Mouse (Mus musculus): ENCODE results near the gene Catsperz. TPM values are rescaled to one million over a fixed set of nuclear protein-coding genes. Genes with fewer than 3 reads are reported as not detected.

Gene Catsperz
- polyA plus RNA-seq, 1 experiment from 2014 or later = 1.9 TPM

DNA sequence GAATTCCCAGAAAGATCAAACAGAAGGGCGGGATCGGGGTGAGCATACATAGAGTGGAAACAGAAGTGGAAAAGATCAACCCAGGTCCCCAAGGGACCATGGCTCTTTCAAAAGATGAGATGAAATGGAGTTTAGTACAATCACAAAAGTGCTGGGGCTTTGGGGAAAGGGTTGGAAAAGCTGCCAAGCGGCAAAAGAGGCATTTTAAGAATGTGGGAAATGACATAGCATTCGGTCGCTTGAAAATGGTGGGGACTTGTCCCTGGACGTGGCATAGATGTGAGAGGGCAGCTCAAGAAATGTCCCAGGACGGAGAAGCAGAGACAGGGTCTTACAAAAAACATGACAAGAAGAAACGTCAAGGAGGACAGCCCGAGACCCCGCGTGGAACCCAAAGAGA, 16.2 kb downstream of the Catsperz start:
- H3K4me1 ChIP-seq (ENCODE audit: control insufficient read depth, insufficient read depth, low read length) = peaks cover 16% of the 10 kb centered on the region
- H3K4me2 ChIP-seq = peak overlapping the region; percentile 93
- peaks cover 34% of the 10 kb centered on the region for H3K36me3 ChIP-seq (ENCODE audit: control insufficient read depth, insufficient read depth, low read length)
- peak overlapping the region; percentile 84 for H3K9ac ChIP-seq (ENCODE audit: low read depth, low read length)
- no peak for ATAC-seq (replicated peaks; ENCODE audit: insufficient number of reproducible peaks, low FRiP score, low TSS enrichment)
- H3K27ac ChIP-seq (ENCODE audit: low read depth, low read length) = peak overlapping the region; percentile 99
- 7% methylated on average over 11 of the region's 11 CpGs for WGBS (ENCODE audit: insufficient replicate concordance)
- H3K27me3 ChIP-seq (ENCODE audit: control insufficient read depth, insufficient read depth, low read length) = no peaks in the 10 kb centered on the region
- peak overlapping the region; percentile 72 for H3K4me3 ChIP-seq (ENCODE audit: low read depth, low read length)
- no peaks in the 10 kb centered on the region for H3K9me3 ChIP-seq (replicated peaks; ENCODE audit: control insufficient read depth, low read length)

DNA sequence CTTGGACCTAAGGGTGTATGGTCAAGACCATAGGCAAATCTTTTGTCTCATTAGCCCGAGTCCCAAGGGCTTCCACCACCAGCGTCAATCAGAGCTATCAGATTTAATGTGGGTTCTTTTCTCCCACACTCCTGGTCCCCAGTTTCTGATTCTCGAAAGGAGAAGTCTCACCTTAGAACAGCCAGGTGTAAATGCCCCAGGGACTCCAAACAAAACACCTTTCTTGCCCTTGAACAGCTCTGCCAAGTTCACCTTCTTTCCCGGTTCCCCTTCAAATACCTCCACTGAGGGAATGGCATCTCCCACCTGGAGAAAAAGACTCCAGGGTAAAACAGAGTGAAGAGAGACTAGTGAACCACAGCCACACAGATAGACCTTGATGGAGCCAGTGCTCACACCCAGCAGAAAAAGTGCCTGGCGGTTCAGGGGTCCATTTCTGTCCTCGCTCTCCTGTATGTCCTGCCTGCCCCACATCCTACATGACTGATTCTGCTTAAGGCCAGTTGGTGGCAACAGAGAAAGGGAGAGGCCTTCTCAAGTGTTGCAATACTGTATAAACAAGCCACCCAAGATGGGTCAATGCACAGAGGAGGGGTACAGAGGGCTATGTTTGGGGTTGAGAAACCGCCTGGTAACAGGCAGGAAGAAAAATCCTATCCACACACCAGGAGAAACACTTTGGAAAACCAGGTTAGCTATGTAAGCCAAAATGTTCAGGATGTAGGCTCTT, 17.2 kb downstream of the Catsperz start:
- peak overlapping the region; percentile 93 for H3K4me2 ChIP-seq
- no peaks in the 10 kb centered on the region for H3K9me3 ChIP-seq (replicated peaks; ENCODE audit: control insufficient read depth, low read length)
- peaks cover 16% of the 10 kb centered on the region for H3K4me1 ChIP-seq (ENCODE audit: control insufficient read depth, insufficient read depth, low read length)
- H3K9ac ChIP-seq (ENCODE audit: low read depth, low read length) = no peak overlapping the region
- peaks cover 28% of the 10 kb centered on the region for H3K36me3 ChIP-seq (ENCODE audit: control insufficient read depth, insufficient read depth, low read length)
- peak overlapping the region; percentile 2; the same call in 1 of the 2 replicates for H3K27ac ChIP-seq (ENCODE audit: low read depth, low read length)
- 84% methylated on average over 7 of the region's 7 CpGs for WGBS (ENCODE audit: insufficient replicate concordance)
- ATAC-seq (replicated peaks; ENCODE audit: insufficient number of reproducible peaks, low FRiP score, low TSS enrichment) = no peak
- H3K4me3 ChIP-seq (ENCODE audit: low read depth, low read length) = peak overlapping the region; percentile 72; the same call in 1 of the 2 replicates
- H3K27me3 ChIP-seq (ENCODE audit: control insufficient read depth, insufficient read depth, low read length) = no peaks in the 10 kb centered on the region

- 91% methylated on average over 8 of the region's 8 CpGs for WGBS (ENCODE audit: insufficient replicate concordance)
- Histone ChIP-seq H3K27ac (ENCODE audit: low read depth, low read length) (no peak overlapping the region), H3K36me3 (ENCODE audit: control insufficient read depth, insufficient read depth, low read length) (peaks cover 19% of the 10 kb centered on the region), H3K9me3 (replicated peaks; ENCODE audit: control insufficient read depth, low read length) (no peaks in the 10 kb centered on the region), H3K4me2 (no peak overlapping the region), H3K27me3 (ENCODE audit: control insufficient read depth, insufficient read depth, low read length) (no peaks in the 10 kb centered on the region), H3K9ac (ENCODE audit: low read depth, low read length) (no peak overlapping the region), H3K4me3 (ENCODE audit: low read depth, low read length) (no peak overlapping the region), H3K4me1 (ENCODE audit: control insufficient read depth, insufficient read depth, low read length) (peaks cover 16% of the 10 kb centered on the region)
- ATAC-seq (replicated peaks; ENCODE audit: insufficient number of reproducible peaks, low FRiP score, low TSS enrichment) = no peak
Measured at GRCm38 (mm10) chr19:6907094-6907493, 18.1 kb downstream of the Catsperz start.

DNA sequence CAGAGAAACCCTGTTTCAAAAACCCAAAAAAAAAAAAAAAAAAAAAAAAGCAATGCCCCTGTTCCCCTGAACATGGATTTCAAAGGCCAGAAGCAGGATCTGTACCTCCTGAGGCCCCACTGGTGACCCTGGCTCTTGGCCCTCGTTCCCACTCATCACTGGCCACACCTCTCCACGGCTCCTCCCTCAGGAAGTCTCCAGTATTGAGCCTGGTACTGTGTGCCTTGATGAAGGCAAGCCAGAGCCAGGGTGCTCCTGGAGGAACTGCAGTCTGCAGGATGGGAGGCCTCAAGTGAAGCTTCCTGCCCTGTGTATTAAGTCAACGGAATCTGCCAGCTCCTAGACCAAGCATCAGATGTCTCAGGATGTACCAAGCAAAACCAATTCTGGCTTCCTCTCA, 19.0 kb downstream of the Catsperz start:
- H3K4me2 ChIP-seq = no peak overlapping the region
- WGBS (ENCODE audit: insufficient replicate concordance) = 81% methylated on average over 3 of the region's 3 CpGs

GRCm38 (mm10) chr19:6905498-6906159, 19.6 kb downstream of the Catsperz start:
- 88% methylated on average over 11 of the region's 11 CpGs for WGBS (ENCODE audit: insufficient replicate concordance)
- Histone ChIP-seq H3K27ac (ENCODE audit: low read depth, low read length) (no peak overlapping the region), H3K9me3 (replicated peaks; ENCODE audit: control insufficient read depth, low read length) (no peaks in the 10 kb centered on the region), H3K36me3 (ENCODE audit: control insufficient read depth, insufficient read depth, low read length) (peaks cover 10% of the 10 kb centered on the region), H3K27me3 (ENCODE audit: control insufficient read depth, insufficient read depth, low read length) (no peaks in the 10 kb centered on the region), H3K4me2 (no peak overlapping the region), H3K4me3 (ENCODE audit: low read depth, low read length) (no peak overlapping the region), H3K4me1 (ENCODE audit: control insufficient read depth, insufficient read depth, low read length) (peaks cover 9% of the 10 kb centered on the region), H3K9ac (ENCODE audit: low read depth, low read length) (no peak overlapping the region)
- no peak for ATAC-seq (replicated peaks; ENCODE audit: insufficient number of reproducible peaks, low FRiP score, low TSS enrichment)

More for the DNA sequence above, 19.0 kb downstream of the Catsperz start:
- Histone ChIP-seq H3K27me3 (ENCODE audit: control insufficient read depth, insufficient read depth, low read length) (no peaks in the 10 kb centered on the region), H3K36me3 (ENCODE audit: control insufficient read depth, insufficient read depth, low read length) (peaks cover 13% of the 10 kb centered on the region), H3K4me3 (ENCODE audit: low read depth, low read length) (no peak overlapping the region), H3K4me1 (ENCODE audit: control insufficient read depth, insufficient read depth, low read length) (peaks cover 12% of the 10 kb centered on the region), H3K9ac (ENCODE audit: low read depth, low read length) (no peak overlapping the region), H3K9me3 (replicated peaks; ENCODE audit: control insufficient read depth, low read length) (no peaks in the 10 kb centered on the region), H3K27ac (ENCODE audit: low read depth, low read length) (no peak overlapping the region)
- no peak for ATAC-seq (replicated peaks; ENCODE audit: insufficient number of reproducible peaks, low FRiP score, low TSS enrichment)

DNA sequence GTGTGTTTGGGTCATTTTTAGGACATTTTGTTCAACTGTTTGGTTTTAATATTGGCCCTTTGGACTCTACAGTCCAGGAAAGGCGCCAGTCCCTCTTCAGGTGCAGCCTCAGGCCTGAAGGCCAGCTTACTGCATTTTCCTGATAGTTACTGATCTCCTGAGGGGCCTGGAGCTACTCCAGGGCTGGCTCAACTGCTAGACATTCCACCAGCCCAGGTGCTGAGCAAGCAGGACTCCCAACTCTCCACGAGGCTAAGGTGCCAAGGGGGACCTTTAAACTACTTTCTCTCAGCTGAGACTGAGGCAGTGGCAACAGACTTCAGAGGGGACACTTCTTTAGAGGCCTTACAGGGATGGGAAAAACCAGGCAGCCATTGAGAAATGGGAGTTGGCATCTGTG, 20.3 kb downstream of the Catsperz start:
- no peak for ATAC-seq (replicated peaks; ENCODE audit: insufficient number of reproducible peaks, low FRiP score, low TSS enrichment)
- Histone ChIP-seq H3K4me3 (ENCODE audit: low read depth, low read length) (no peak overlapping the region), H3K36me3 (ENCODE audit: control insufficient read depth, insufficient read depth, low read length) (peaks cover 10% of the 10 kb centered on the region), H3K27me3 (ENCODE audit: control insufficient read depth, insufficient read depth, low read length) (no peaks in the 10 kb centered on the region), H3K4me1 (ENCODE audit: control insufficient read depth, insufficient read depth, low read length) (peaks cover 9% of the 10 kb centered on the region), H3K27ac (ENCODE audit: low read depth, low read length) (no peak overlapping the region), H3K4me2 (no peak overlapping the region), H3K9me3 (replicated peaks; ENCODE audit: control insufficient read depth, low read length) (no peaks in the 10 kb centered on the region; the same call in 1 of the 2 replicates), H3K9ac (ENCODE audit: low read depth, low read length) (no peak overlapping the region)
- WGBS (ENCODE audit: insufficient replicate concordance) = 78% methylated on average over 2 of the region's 2 CpGs

DNA sequence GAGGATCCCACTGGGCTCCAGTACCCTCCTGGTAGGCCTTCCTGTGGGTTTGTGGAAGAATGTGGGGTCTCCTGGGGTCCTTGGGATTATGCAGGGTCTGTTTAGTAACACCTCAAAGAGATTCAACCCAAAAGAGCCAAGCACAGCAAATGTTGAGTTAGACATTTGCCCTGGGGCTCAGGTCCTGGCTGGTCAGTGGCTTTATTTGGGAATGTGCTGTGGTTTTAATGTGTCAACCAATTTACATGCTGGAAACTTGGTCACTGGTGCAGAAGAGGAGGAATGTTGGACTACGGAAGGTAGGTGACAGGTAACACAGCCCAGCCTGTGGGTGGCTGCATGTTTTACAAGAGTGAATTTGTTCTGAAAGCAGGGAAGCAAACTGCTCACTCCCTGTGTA, 22.1 kb downstream of the Catsperz start:
- H3K9ac ChIP-seq (ENCODE audit: low read depth, low read length) = no peak overlapping the region
- peaks cover 2% of the 10 kb centered on the region for H3K4me1 ChIP-seq (ENCODE audit: control insufficient read depth, insufficient read depth, low read length)
- no peaks in the 10 kb centered on the region for H3K27me3 ChIP-seq (ENCODE audit: control insufficient read depth, insufficient read depth, low read length)
- peaks cover 10% of the 10 kb centered on the region for H3K36me3 ChIP-seq (ENCODE audit: control insufficient read depth, insufficient read depth, low read length)
- H3K4me2 ChIP-seq = no peak overlapping the region
- no peak overlapping the region for H3K4me3 ChIP-seq (ENCODE audit: low read depth, low read length)
- H3K9me3 ChIP-seq (replicated peaks; ENCODE audit: control insufficient read depth, low read length) = no peaks in the 10 kb centered on the region; the same call in 1 of the 2 replicates
- ATAC-seq (replicated peaks; ENCODE audit: insufficient number of reproducible peaks, low FRiP score, low TSS enrichment) = no peak
- H3K27ac ChIP-seq (ENCODE audit: low read depth, low read length) = no peak overlapping the region
- 85% methylated on average over 1 of the region's 1 CpGs for WGBS (ENCODE audit: insufficient replicate concordance)

DNA sequence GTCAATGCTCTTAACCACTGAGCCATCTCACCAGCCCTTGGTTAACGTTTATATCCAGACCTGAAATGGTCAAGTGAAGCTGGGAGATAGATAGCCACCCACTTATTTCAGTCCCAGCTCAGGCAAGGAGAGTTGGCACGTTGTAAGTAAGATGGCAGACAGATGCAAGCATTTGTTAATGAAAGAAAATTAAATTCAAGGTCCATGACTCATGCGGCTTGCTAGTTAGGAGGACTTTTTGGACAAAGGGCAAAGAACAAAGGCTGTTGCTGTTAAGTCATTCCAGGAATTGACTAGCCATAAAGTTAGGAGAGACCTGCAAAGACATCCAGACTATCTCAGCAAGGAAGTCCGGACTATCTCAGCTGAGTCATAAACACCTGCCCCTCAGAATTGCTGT, 25.5 kb downstream of the Catsperz start:
- Histone ChIP-seq H3K4me3 (ENCODE audit: low read depth, low read length) (no peak overlapping the region), H3K4me2 (no peak overlapping the region), H3K36me3 (ENCODE audit: control insufficient read depth, insufficient read depth, low read length) (no peaks in the 10 kb centered on the region; the same call in 1 of the 2 replicates), H3K9ac (ENCODE audit: low read depth, low read length) (no peak overlapping the region), H3K27me3 (ENCODE audit: control insufficient read depth, insufficient read depth, low read length) (no peaks in the 10 kb centered on the region), H3K27ac (ENCODE audit: low read depth, low read length) (no peak overlapping the region), H3K9me3 (replicated peaks; ENCODE audit: control insufficient read depth, low read length) (peaks cover 2% of the 10 kb centered on the region; the same call in 1 of the 2 replicates), H3K4me1 (ENCODE audit: control insufficient read depth, insufficient read depth, low read length) (no peaks in the 10 kb centered on the region)
- WGBS (ENCODE audit: insufficient replicate concordance) = 74% methylated on average over 4 of the region's 4 CpGs
- no peak for ATAC-seq (replicated peaks; ENCODE audit: insufficient number of reproducible peaks, low FRiP score, low TSS enrichment)
